Mouse (Mus musculus) liver, postnatal 0 days (tissue): ENCODE measurements around the gene Cfap43.

Experiments
- CTCF ChIP-seq: sonication (generic); IDR thresholded peaks from 2 replicates; pipeline ENCODE4 v1.5.1; 2016; ENCODE audit warnings: antibody characterized with exemption, low read depth
- EP300 ChIP-seq: IDR thresholded peaks from 2 replicates; pipeline ENCODE4 v1.6.1; 2016; ENCODE audit warnings: antibody characterized with exemption, low read depth, mild to moderate bottlenecking

GRCm38 (mm10) chr19:47748950-47749349, 170.1 kb downstream of the Cfap43 start:
- TF ChIP-seq CTCF (no peak), EP300 (no peak)
